Mouse (Mus musculus): ENCODE measurements around the gene Btbd9. TPM values are rescaled to one million over a fixed set of nuclear protein-coding genes. Genes with fewer than 3 reads are reported as not detected.
A peak's percentile ranks its signal among the peaks of the same experiment; 100 is the strongest.

Gene Btbd9
- total and polyA plus RNA-seq, 2 experiments from 2014 or later: 30.3 to 31.0 TPM

- TF ChIP-seq CTCF (IDR thresholded peaks at IDR 0.05; ENCODE audit: low read depth) (no peak), EP300 (IDR thresholded peaks at IDR 0.05; ENCODE audit: low read depth) (no peak)
- ATAC-seq (ENCODE audit: insufficient read depth, low read depth) (no peak), DNase-seq (ENCODE audit: low spot score) (peak; percentile 34)
- H3K27me3 ChIP-seq (ENCODE audit: control insufficient read depth, insufficient read depth, low read length): no peaks in the 10 kb centered on the region
- H3K4me1 ChIP-seq (ENCODE audit: control insufficient read depth, insufficient read depth): peaks cover 32% of the 10 kb centered on the region
- H3K4me3 ChIP-seq (ENCODE audit: low read depth, low read length): no peak overlapping the region
- H3K9me3 ChIP-seq (replicated peaks; ENCODE audit: control insufficient read depth, low read length): no peaks in the 10 kb centered on the region
- H3K9ac ChIP-seq (replicated peaks; ENCODE audit: low read depth, low read length): 0 out of 2 replicates have a peak overlapping the region, but pooled peaks have one; percentile 14
- no peaks in the 10 kb centered on the region for H3K36me3 ChIP-seq (replicated peaks; ENCODE audit: control insufficient read depth, insufficient read depth, low read length)
- 0 out of 2 replicates have a peak overlapping the region, but pooled peaks have one; percentile 6 for H3K4me2 ChIP-seq (ENCODE audit: low read depth, low read length)
- WGBS: 10% methylated on average over 8 of the region's 8 CpGs
- peak overlapping the region; percentile 15; the same call in 1 of the 2 replicates for H3K27ac ChIP-seq (ENCODE audit: low read depth)
Observed at GRCm38 (mm10) chr17:30539098-30539497, 37.2 kb downstream of the Btbd9 start.

- H3K4me1 ChIP-seq (ENCODE audit: control insufficient read depth, insufficient read depth): peaks cover 21% of the 10 kb centered on the region
- TF ChIP-seq CTCF (IDR thresholded peaks at IDR 0.05; ENCODE audit: low read depth) (no peak), EP300 (IDR thresholded peaks at IDR 0.05; ENCODE audit: low read depth) (no peak)
- ATAC-seq (ENCODE audit: insufficient read depth, low read depth): no peak
- H3K4me2 ChIP-seq (ENCODE audit: low read depth, low read length): no peak overlapping the region
- H3K27me3 ChIP-seq (ENCODE audit: control insufficient read depth, insufficient read depth, low read length): no peaks in the 10 kb centered on the region
- no peak overlapping the region for H3K27ac ChIP-seq (ENCODE audit: low read depth)
- H3K9me3 ChIP-seq (replicated peaks; ENCODE audit: control insufficient read depth, low read length): no peaks in the 10 kb centered on the region
- DNase-seq (ENCODE audit: low spot score): no peak
- H3K9ac ChIP-seq (replicated peaks; ENCODE audit: low read depth, low read length): no peak overlapping the region
- 82% methylated on average over 5 of the region's 5 CpGs for WGBS
- H3K4me3 ChIP-seq (ENCODE audit: low read depth, low read length): no peak overlapping the region
- no peaks in the 10 kb centered on the region for H3K36me3 ChIP-seq (replicated peaks; ENCODE audit: control insufficient read depth, insufficient read depth, low read length)
Observed at GRCm38 (mm10) chr17:30536651-30537050, 39.6 kb downstream of the Btbd9 start.

- ATAC-seq (ENCODE audit: insufficient read depth, low read depth) (no peak), DNase-seq (ENCODE audit: low spot score) (no peak)
- H3K4me2 ChIP-seq (ENCODE audit: low read depth, low read length): no peak overlapping the region
- H3K36me3 ChIP-seq (replicated peaks; ENCODE audit: control insufficient read depth, insufficient read depth, low read length): 0 out of 2 replicates have a peak, but pooled peaks cover 4% of the 10 kb centered on the region
- H3K9ac ChIP-seq (replicated peaks; ENCODE audit: low read depth, low read length): no peak overlapping the region
- H3K27me3 ChIP-seq (ENCODE audit: control insufficient read depth, insufficient read depth, low read length): no peaks in the 10 kb centered on the region
- no peak overlapping the region for H3K4me3 ChIP-seq (ENCODE audit: low read depth, low read length)
- no peaks in the 10 kb centered on the region for H3K4me1 ChIP-seq (ENCODE audit: control insufficient read depth, insufficient read depth)
- H3K9me3 ChIP-seq (replicated peaks; ENCODE audit: control insufficient read depth, low read length): no peaks in the 10 kb centered on the region
- 94% methylated on average over 2 of the region's 2 CpGs for WGBS
- H3K27ac ChIP-seq (ENCODE audit: low read depth): no peak overlapping the region
- no peak for TF ChIP-seq EP300 (IDR thresholded peaks at IDR 0.05; ENCODE audit: low read depth)
- no peak for TF ChIP-seq CTCF (IDR thresholded peaks at IDR 0.05; ENCODE audit: low read depth)
Observed at GRCm38 (mm10) chr17:30533098-30533497, 43.2 kb downstream of the Btbd9 start.

- H3K4me3 ChIP-seq (ENCODE audit: low read depth, low read length): no peak overlapping the region
- no peak for ATAC-seq (ENCODE audit: insufficient read depth, low read depth)
- H3K27ac ChIP-seq (ENCODE audit: low read depth): no peak overlapping the region
- no peaks in the 10 kb centered on the region for H3K4me1 ChIP-seq (ENCODE audit: control insufficient read depth, insufficient read depth)
- DNase-seq (ENCODE audit: low spot score): no peak
- no peak for TF ChIP-seq CTCF (IDR thresholded peaks at IDR 0.05; ENCODE audit: low read depth)
- TF ChIP-seq EP300 (IDR thresholded peaks at IDR 0.05; ENCODE audit: low read depth): no peak
- no peak overlapping the region for H3K4me2 ChIP-seq (ENCODE audit: low read depth, low read length)
- H3K9me3 ChIP-seq (replicated peaks; ENCODE audit: control insufficient read depth, low read length): no peaks in the 10 kb centered on the region
- no peak overlapping the region for H3K9ac ChIP-seq (replicated peaks; ENCODE audit: low read depth, low read length)
- WGBS: 61% methylated on average over 4 of the region's 4 CpGs
- H3K27me3 ChIP-seq (ENCODE audit: control insufficient read depth, insufficient read depth, low read length): no peaks in the 10 kb centered on the region
- peaks cover 6% of the 10 kb centered on the region; the same call in 1 of the 2 replicates for H3K36me3 ChIP-seq (replicated peaks; ENCODE audit: control insufficient read depth, insufficient read depth, low read length)
Observed at GRCm38 (mm10) chr17:30530542-30530940, 45.7 kb downstream of the Btbd9 start.

- Histone ChIP-seq H3K9ac (replicated peaks; ENCODE audit: low read depth, low read length) (no peak overlapping the region), H3K36me3 (replicated peaks; ENCODE audit: control insufficient read depth, insufficient read depth, low read length) (peaks cover 6% of the 10 kb centered on the region; the same call in 1 of the 2 replicates), H3K27ac (ENCODE audit: low read depth) (no peak overlapping the region), H3K4me3 (ENCODE audit: low read depth, low read length) (no peak overlapping the region), H3K9me3 (replicated peaks; ENCODE audit: control insufficient read depth, low read length) (no peaks in the 10 kb centered on the region), H3K27me3 (ENCODE audit: control insufficient read depth, insufficient read depth, low read length) (no peaks in the 10 kb centered on the region), H3K4me2 (ENCODE audit: low read depth, low read length) (no peak overlapping the region), H3K4me1 (ENCODE audit: control insufficient read depth, insufficient read depth) (no peaks in the 10 kb centered on the region)
- 80% methylated on average over 12 of the region's 12 CpGs for WGBS
- no peak for TF ChIP-seq EP300 (IDR thresholded peaks at IDR 0.05; ENCODE audit: low read depth)
- no peak for TF ChIP-seq CTCF (IDR thresholded peaks at IDR 0.05; ENCODE audit: low read depth)
- DNase-seq (ENCODE audit: low spot score) (no peak), ATAC-seq (ENCODE audit: insufficient read depth, low read depth) (no peak)
Observed at GRCm38 (mm10) chr17:30529632-30530541, 46.4 kb downstream of the Btbd9 start.

Measured in heart, postnatal 0 days (tissue).